Mouse (Mus musculus) mature B cell (primary cell): ENCODE results near the gene Retn.

Experiments used
- in situ Hi-C: fragments of 300-500 bp; cut with MboI; formaldehyde crosslinking; loops from 2 replicates; pipeline ENCODE4 v1.14.3; 2019

Retn gene

GRCm38 (mm10) chr8:3660889-3661288, 5.3 kb downstream of the Retn start:
- in situ Hi-C loops, result no loop called here

GRCm38 (mm10) chr8:3664405-3664804, 8.8 kb downstream of the Retn start:
- in situ Hi-C loops, result no loop called here

DNA sequence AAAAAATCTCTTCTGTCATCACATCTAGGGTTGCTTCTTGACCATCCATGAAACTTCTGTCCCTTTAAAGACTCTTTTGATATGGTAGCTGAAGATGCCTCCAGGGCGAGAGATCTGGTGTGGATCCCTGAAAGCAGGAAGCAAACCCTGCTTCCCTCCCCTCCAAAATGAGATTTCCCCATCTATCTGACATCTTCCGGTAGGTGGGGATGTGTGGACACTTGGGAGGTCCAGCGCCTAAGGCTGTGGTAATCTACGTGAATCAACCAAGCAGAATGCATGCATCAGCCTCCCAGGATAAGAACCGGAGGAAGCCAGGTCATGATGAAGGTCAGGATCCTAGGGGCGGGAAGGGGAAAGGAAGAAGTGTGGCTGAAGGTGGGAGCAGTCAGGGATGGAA, 9.9 kb downstream of the Retn start, which contains the start of gene Mcemp1:
TSS of gene Mcemp1 (plus strand) at position 248 of the 400 bp plus-strand sequence.
- in situ Hi-C loops, result no loop called here

GRCm38 (mm10) chr8:3670388-3670787, 14.8 kb downstream of the Retn start:
- in situ Hi-C loops, result loop anchor here (5.0 kb wide), 1 partner anchor 43 kb away; the partner anchor contains the start of gene Pcp2

DNA sequence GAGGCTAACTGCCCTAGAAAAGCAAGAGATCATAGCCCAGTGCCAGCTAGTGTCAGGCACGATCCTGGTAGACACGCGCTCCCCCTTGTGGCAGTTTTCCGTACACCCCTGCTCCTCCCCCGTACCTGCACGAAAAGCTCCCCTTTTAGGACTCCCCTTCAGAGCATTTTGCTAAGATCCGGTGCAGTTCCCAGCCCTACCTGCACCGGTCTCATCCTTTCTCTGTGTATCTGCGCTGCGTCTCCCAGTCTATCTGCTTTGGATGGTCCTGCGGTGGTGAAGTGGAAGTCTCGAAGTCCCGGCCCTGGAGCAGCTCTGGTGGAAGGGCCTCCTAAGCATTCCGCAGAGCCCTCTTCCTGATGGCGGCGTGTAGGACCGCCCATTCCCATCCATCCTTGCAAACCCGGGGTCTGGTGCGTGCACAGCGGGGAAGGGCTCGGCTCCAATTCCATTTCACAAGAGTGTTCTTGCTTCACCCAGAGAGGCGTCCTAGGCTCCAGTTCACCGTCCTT, 16.5 kb downstream of the Retn start, which contains the start of gene Fcor:
TSS of gene Fcor (minus strand) at position 383 of the 512 bp plus-strand sequence.
- in situ Hi-C loops, result loop anchor here (5.0 kb wide), 1 partner anchor 45 kb away; the partner anchor contains the start of gene Pcp2

DNA sequence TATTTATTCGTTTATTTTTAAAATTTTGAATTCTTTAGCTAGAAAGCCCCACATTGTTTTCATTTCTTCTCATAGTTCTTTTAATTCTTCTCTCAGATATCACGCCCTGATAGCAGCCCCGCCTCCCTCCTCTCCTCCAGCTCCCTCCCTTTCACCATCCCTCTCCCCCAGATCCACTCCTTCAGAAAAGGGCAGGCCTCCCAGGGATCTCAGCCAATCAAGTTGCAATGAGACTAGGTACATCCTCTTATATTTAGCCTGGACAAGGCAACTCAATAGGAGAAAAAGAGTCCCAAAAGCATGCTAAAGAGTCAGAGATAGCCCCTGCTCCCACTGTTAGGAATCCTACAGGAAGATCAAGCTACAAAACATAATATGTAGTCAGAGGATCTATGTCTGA, 19.1 kb downstream of the Retn start:
- in situ Hi-C loops, result loop anchor here (5.0 kb wide), 1 partner anchor 47 kb away; the partner anchor contains the start of gene Pcp2

GRCm38 (mm10) chr8:3676131-3676992, 20.8 kb downstream of the Retn start, which contains the start of gene Trappc5:
Gene Trappc5, plus strand, starts transcription at chr8:3676299.
- in situ Hi-C loops, result no loop called here

GRCm38 (mm10) chr8:3676993-3677579, 21.5 kb downstream of the Retn start:
- in situ Hi-C loops, result no loop called here

- in situ Hi-C loops, result no loop called here
These were observed 23.3 kb downstream of the Retn start for GRCm38 (mm10) chr8:3678831-3679230.

GRCm38 (mm10) chr8:3679236-3679635, 23.7 kb downstream of the Retn start:
- in situ Hi-C loops, result no loop called here

DNA sequence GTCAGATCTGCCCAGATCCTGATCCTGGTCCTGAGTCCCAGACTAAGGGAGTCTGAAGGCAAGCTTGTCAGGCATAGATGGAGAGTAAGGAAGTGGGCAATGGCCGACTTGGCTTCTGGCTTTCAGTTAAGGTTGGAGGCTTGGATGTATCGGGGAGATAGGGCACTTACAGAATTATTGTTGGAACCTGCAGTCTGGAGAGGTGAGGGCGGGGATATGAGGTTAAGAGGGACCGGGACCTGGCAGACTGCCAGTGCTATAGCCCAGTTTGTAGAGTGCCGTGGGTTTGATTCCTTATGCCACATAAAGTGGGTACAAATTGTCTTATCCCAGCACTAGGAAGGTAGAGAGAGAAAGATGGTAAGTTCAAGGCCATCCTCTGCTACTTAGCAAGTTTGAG, 24.1 kb downstream of the Retn start:
- in situ Hi-C loops, result no loop called here

- in situ Hi-C loops, result no loop called here
These were observed 26.9 kb downstream of the Retn start for GRCm38 (mm10) chr8:3682435-3682834.

DNA sequence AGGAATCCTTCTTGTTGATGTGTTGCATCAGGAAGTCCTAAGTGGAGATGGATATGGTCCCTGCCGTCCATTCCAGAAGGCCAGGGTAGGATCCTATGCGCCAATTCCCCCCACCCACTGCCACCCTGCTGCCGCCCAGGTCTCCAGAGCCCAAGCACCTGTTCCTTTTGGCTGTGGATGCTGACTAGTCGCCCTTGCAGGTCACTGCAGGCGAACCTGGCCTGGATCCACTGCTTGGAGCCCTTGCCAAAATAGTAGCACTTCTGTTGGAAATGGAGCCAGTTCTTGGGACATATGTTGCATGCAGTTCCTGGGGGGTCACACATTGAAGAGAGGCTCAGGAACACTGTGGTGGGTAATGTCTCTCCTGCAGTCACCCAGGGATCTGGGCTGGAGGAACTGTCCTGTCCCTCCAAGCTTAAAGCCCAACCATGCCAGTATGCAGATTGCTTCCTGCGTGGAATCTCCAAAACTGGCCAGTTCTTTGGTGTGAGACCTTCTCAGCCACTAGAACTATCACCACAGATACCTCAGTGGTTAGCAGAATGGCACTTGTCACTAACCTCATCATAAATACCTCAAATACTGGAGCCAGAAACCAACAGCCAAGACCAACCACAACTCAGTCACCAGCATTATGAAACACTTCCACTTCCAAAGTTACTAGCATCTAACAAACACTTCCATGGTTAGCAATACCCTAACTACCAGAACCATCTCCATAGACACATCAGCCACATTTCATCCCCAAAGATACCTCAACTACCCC, 28.0 kb downstream of the Retn start:
- in situ Hi-C loops, result no loop called here

DNA sequence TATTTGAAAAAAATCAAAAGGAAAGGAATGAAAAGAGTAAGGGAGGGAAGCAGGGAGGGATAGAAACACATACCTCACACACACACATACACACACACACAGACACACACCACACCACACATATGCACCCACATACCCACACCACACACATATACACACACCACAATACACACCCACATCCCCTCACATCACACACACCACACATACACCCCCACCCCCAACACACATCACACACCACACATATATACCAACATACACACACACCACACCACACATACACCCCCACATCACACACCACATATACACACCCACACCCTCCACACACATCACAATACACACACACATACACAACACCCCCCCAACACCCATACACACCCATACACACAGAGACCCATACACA, 29.0 kb downstream of the Retn start:
- in situ Hi-C loops, result no loop called here

DNA sequence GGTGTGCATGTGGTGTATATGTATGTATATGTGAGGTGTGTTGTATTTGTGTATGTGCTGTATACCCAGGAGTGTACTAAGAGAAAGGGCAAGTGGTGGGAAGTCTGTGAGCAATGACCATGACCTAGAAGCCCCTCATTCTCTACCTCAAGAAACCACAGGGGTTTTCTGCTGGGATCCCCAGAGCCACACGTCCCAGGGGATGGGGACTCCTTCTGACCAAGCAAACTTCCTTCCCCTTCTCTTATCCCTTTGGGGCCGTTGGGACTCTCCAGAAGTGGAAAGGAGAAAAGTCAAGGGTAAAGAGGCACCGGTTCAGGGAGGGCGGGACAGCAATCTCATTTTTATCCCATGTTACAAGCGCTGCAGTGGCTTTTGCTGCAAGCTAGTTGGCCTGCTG, 29.9 kb downstream of the Retn start:
- in situ Hi-C loops, result no loop called here

DNA sequence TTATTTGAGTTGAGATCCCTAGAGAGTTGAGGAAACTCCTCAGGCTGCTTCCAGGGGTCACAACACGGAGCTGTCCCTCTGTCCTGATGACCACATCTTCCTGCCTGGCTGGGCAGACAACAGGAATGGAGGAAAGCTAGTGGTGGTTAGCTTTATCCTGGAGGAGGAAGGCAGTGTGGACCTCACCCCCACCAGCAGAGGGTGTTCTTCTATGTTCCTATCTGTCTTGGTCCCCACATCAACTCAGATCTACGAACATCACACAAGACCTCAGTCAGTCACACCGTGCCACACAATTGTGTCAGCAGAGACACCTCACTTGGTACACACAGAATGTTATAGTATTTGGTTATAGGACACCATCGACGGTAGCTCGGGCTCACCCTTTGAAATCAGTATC, 32.0 kb downstream of the Retn start:
- in situ Hi-C loops, result no loop called here

- in situ Hi-C loops, result no loop called here
These were observed 35.2 kb downstream of the Retn start for GRCm38 (mm10) chr8:3690774-3691173.

DNA sequence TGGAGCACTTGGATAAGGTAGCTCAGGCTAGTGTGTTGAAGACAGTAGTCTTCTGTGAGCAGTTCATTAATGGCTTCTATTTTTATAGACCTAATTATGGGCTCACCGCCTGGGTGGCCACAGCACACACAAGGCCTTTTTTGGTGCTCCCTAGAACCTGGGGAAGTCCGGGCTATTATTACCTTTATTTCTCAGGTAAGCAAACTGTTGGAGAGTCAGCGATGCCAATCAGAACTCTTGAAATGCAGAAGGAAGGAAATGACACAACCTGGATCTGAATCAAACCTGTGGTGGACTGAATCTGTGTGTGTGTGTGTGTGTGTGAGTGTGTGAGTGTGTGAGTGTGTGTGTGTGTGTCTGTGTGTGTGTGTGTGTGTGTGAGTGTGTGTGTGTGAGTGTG, 38.6 kb downstream of the Retn start, which contains the start of gene Fcer2a:
TSS of gene Fcer2a (minus strand) at position 55 of the 400 bp plus-strand sequence.
- in situ Hi-C loops, result no loop called here

DNA sequence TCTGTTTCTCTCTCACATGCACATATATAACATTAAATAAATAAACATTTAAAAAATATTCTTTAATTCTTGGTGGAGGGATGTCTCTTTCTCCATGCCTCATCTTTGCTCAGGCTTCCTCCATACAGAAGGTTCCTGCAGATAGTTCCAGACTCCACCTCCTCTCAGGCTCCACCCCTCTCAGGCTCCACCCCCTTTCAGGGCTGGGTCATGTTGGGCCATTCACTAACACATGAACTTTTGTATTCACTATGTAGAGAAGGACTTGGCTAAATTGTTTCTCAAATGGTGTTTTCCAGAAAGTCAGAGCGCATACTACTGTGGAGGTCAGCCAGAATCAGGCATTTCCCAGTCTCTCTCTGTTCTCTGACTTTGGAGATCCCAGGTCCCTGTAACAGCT, 45.9 kb downstream of the Retn start:
- in situ Hi-C loops, result loop anchor here (10.0 kb wide), 1 partner anchor 253 kb away; the partner anchor contains the start of gene Cd209c

DNA sequence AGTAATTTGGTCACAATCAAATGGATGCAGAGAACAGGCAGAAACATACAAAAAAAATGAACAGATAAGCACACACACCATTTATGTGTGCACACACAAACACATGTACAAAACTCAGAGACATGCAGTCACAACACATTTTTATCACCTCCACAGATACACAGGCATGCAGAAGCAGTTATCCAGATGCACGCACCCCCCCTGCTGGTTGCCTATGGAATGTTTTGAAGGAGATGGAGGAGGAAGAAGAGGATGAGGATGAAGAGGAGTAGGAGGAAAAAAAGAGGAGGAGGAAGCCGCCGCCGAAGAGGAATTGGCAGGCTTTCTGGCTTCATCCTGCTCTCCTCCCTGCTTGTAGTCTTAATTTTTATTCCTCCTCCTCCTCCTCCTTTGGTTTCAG, 50.1 kb downstream of the Retn start:
- in situ Hi-C loops, result loop anchor here (10.0 kb wide), 1 partner anchor 249 kb away; the partner anchor contains the start of gene Cd209c

GRCm38 (mm10) chr8:3707611-3708010, 52.0 kb downstream of the Retn start:
- in situ Hi-C loops, result loop anchor here (10.0 kb wide), 1 partner anchor 247 kb away; the partner anchor contains the start of gene Cd209c
